In the genomic region with DNA sequence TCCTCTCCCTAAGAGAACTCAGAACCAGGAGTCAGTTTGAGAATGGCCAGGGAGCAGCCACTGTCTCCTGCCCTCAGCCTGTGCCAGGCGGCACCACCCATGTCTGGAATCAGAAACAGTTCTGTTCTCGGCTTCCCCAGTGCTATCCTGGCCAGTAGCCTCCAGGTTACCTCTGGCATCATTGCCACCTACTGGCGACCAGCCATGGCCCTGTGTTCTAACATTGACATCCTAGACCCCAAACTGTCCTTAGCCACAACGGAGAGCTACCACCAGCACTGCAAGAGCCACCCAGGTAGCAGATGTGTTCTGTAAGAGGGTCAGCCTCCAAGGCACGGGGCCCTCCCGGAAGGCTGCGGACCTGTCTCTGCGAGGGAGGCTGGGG, we compare ENCODE assay signal across 9 mouse cellular contexts. TPM values are rescaled to one million over a fixed set of nuclear protein-coding genes. Genes with fewer than 3 reads are reported as not detected.
DNase-seq lines count a peak whose midpoint lies in the region; ATAC-seq and TF ChIP-seq lines count a peak whose summit lies in the region.
"Had no signal": no experiment of that assay in that cellular context is flagged by ENCODE, and none has a peak within 500 bp of the region (broad histone marks: within the 10 kb centered on the region; RNA-seq: fewer than 3 reads in every experiment).

No protein-coding gene starts in this region.

- WGBS in lung, embryonic 16.5 days = 46% methylated on average over 8 of the region's 8 CpGs
- 54% methylated on average over 8 of the region's 8 CpGs for WGBS in embryonic facial prominence, embryonic 14.5 days
- 74% methylated on average over 8 of the region's 8 CpGs for WGBS in midbrain, embryonic 14.5 days

- peak overlapping the region; percentile 88 for H3K27ac ChIP-seq in gastrocnemius, adult 2 months
- H3K27ac ChIP-seq in lung, embryonic 16.5 days (ENCODE audit: low read length) = no peak overlapping the region
- peak overlapping the region; percentile 52 for H3K27ac ChIP-seq in embryonic facial prominence, embryonic 14.5 days (replicated peaks; ENCODE audit: low read depth, low read length)
- H3K27ac ChIP-seq in midbrain, embryonic 14.5 days (replicated peaks; ENCODE audit: low read depth, low read length) = 0 out of 2 replicates have a peak overlapping the region, but pooled peaks have one; percentile 99

- H3K27me3 ChIP-seq in lung, embryonic 16.5 days (ENCODE audit: control insufficient read depth, insufficient read depth, low read depth, low read length) = no peaks in the 10 kb centered on the region
- H3K27me3 ChIP-seq in embryonic facial prominence, embryonic 14.5 days (replicated peaks; ENCODE audit: control insufficient read depth, insufficient read depth, low read length) = no peaks in the 10 kb centered on the region
- H3K27me3 ChIP-seq in midbrain, embryonic 14.5 days (ENCODE audit: control insufficient read depth, insufficient read depth, low read length) = no peaks in the 10 kb centered on the region

- H3K4me3 ChIP-seq in gastrocnemius, adult 2 months = no peak overlapping the region
- H3K4me3 ChIP-seq in lung, embryonic 16.5 days (ENCODE audit: low read length) = no peak overlapping the region
- no peak overlapping the region for H3K4me3 ChIP-seq in embryonic facial prominence, embryonic 14.5 days (ENCODE audit: low read depth, low read length)
- no peak overlapping the region for H3K4me3 ChIP-seq in midbrain, embryonic 14.5 days (replicated peaks; ENCODE audit: low read depth, low read length)

- H3K4me1 ChIP-seq in lung, embryonic 16.5 days (replicated peaks; ENCODE audit: control insufficient read depth, insufficient read depth, low read length) = peaks cover 48% of the 10 kb centered on the region
- peaks cover 53% of the 10 kb centered on the region for H3K4me1 ChIP-seq in embryonic facial prominence, embryonic 14.5 days (ENCODE audit: control insufficient read depth, insufficient read depth, low read length)
- H3K4me1 ChIP-seq in midbrain, embryonic 14.5 days (ENCODE audit: control insufficient read depth, insufficient read depth, low read length) = peaks cover 50% of the 10 kb centered on the region

- H3K36me3 ChIP-seq in lung, embryonic 16.5 days (ENCODE audit: control insufficient read depth, insufficient read depth, low read length) = peaks cover 3% of the 10 kb centered on the region
- peaks cover 10% of the 10 kb centered on the region for H3K36me3 ChIP-seq in embryonic facial prominence, embryonic 14.5 days (ENCODE audit: control insufficient read depth, insufficient read depth, low read length)
- H3K36me3 ChIP-seq in midbrain, embryonic 14.5 days (ENCODE audit: control insufficient read depth, insufficient read depth, low read length) = no peaks in the 10 kb centered on the region

- TF ChIP-seq CTCF in gastrocnemius, adult 2 months (IDR thresholded peaks at IDR 0.05) = no peak

- intact Hi-C loops in gastrocnemius, adult 2 months (cut with DNase I) = no loop called here

- ATAC-seq in lung, embryonic 16.5 days (ENCODE audit: low read depth) = no peak
- no peak for ATAC-seq in embryonic facial prominence, embryonic 14.5 days (ENCODE audit: low read depth)
- no peak for ATAC-seq in midbrain, embryonic 14.5 days (ENCODE audit: low FRiP score, low TSS enrichment)
- ATAC-seq in erythroblast, adult 5-6 weeks (replicated peaks; ENCODE audit: low FRiP score, poor library complexity, severe bottlenecking) = no peak

- 0 out of 2 replicates have a peak overlapping the region, but pooled peaks have one; percentile 9 for H3K9ac ChIP-seq in lung, embryonic 16.5 days (ENCODE audit: low read length)
- H3K9ac ChIP-seq in embryonic facial prominence, embryonic 14.5 days (ENCODE audit: low read depth, low read length) = no peak overlapping the region
- H3K9ac ChIP-seq in midbrain, embryonic 14.5 days (replicated peaks; ENCODE audit: low read length) = no peak overlapping the region

- no peak overlapping the region for H3K4me2 ChIP-seq in lung, embryonic 16.5 days (ENCODE audit: low read depth, low read length)
- no peak overlapping the region for H3K4me2 ChIP-seq in embryonic facial prominence, embryonic 14.5 days (ENCODE audit: low read depth, low read length)
- H3K4me2 ChIP-seq in midbrain, embryonic 14.5 days (ENCODE audit: low read length) = no peak overlapping the region

- DNase-seq in gastrocnemius, adult 2 months = peak; percentile 49
- DNase-seq in gastrocnemius, postnatal 25 days = no peak
- no peak for DNase-seq in lung, postnatal 25 days (ENCODE audit: low spot score)
- no peak for DNase-seq in embryonic facial prominence, embryonic 14.5 days (ENCODE audit: low spot score)
- no peak for DNase-seq in midbrain, embryonic 14.5 days
- DNase-seq in retina, postnatal 1 day = no peak
- DNase-seq: lung, adult 18-20 months had no signal

- no peaks in the 10 kb centered on the region for H3K9me3 ChIP-seq in lung, embryonic 16.5 days (ENCODE audit: control insufficient read depth, low read length)
- H3K9me3 ChIP-seq in embryonic facial prominence, embryonic 14.5 days (ENCODE audit: control insufficient read depth, low read length) = no peaks in the 10 kb centered on the region
- H3K9me3 ChIP-seq in midbrain, embryonic 14.5 days (ENCODE audit: control insufficient read depth, low read length) = no peaks in the 10 kb centered on the region

RNA-seq across cellular contexts. Expression of a gene that starts 23.2 kb away (rescaled TPM):
- 10 to 100 TPM; 60.4 to 77.5 TPM for total RNA-seq in gastrocnemius, adult 2 months (2021)
- 10 to 100 TPM; 49.4 to 49.8 TPM for total RNA-seq in gastrocnemius, postnatal 25 days (2021)
- polyA plus RNA-seq in lung, embryonic 16.5 days (2015; fragmentation: Nextera tagmentation; extraction: Ambion mirVana) = 24.2 and 27.1 TPM in 2 replicates
- polyA plus RNA-seq in embryonic facial prominence, embryonic 14.5 days (2014; fragmentation: Nextera tagmentation; extraction: Ambion mirVana) = 25.5 and 28.7 TPM in 2 replicates
- polyA plus RNA-seq in midbrain, embryonic 14.5 days (2014; fragmentation: Nextera tagmentation; extraction: Ambion mirVana) = 15.9 and 20.5 TPM in 2 replicates
- total RNA-seq in erythroblast, adult 5-6 weeks (2015; ENCODE audit: low replicate concordance) = 13.6 and 28.2 TPM in 2 replicates
- 39.8 and 43.4 TPM in 2 replicates for total RNA-seq in erythroblast, adult 5-6 weeks (2017; ENCODE audit: low replicate concordance)

RNA-seq across cellular contexts. Expression of a gene that starts 49.0 kb away (rescaled TPM):
- 100 to 1,000 TPM in 1 of 2 experiments, 10 to 100 TPM in 1; 15.4 to 183 TPM for total RNA-seq in gastrocnemius, adult 2 months (2021)
- total RNA-seq in gastrocnemius, postnatal 25 days (2021) = 10 to 100 TPM in 1 of 2 experiments, 1 to 10 TPM in 1; 8.6 to 11.4 TPM
- 36.3 and 39.3 TPM in 2 replicates for polyA plus RNA-seq in lung, embryonic 16.5 days (2015; fragmentation: Nextera tagmentation; extraction: Ambion mirVana)
- 8.7 and 9.2 TPM in 2 replicates for polyA plus RNA-seq in embryonic facial prominence, embryonic 14.5 days (2014; fragmentation: Nextera tagmentation; extraction: Ambion mirVana)
- polyA plus RNA-seq in midbrain, embryonic 14.5 days (2014; fragmentation: Nextera tagmentation; extraction: Ambion mirVana) = 6.2 and 7.3 TPM in 2 replicates
- 1.7 TPM in 1 of 2 replicates, not detected in the other for total RNA-seq in erythroblast, adult 5-6 weeks (2015; ENCODE audit: low replicate concordance)
- total RNA-seq in erythroblast, adult 5-6 weeks (2017; ENCODE audit: low replicate concordance) = 0.17 and 0.84 TPM in 2 replicates
